Mouse (Mus musculus) kidney, postnatal 10 days (tissue): Measurements from ENCODE around the gene Pex26.

Experiments
- DNase-seq: peaks from one replicate; pipeline ENCODE4 v3.0.0; 2021; ENCODE audit warnings: mixed read lengths

Pex26 gene

GRCm38 (mm10) chr6:121183414-121184173 is at the start of gene Pex26:
Gene Pex26 (plus strand): TSS chr6:121183667.
- DNase-seq = peak; percentile 92

- DNase-seq = no peak
These were observed 49.2 kb upstream of the Pex26 start for GRCm38 (mm10) chr6:121134249-121134648.

- DNase-seq = no peak
These were observed 48.6 kb upstream of the Pex26 start for GRCm38 (mm10) chr6:121134884-121135283.

GRCm38 (mm10) chr6:121137222-121137621 is 46.2 kb upstream of the Pex26 start:
- DNase-seq = no peak

- DNase-seq = no peak
These were observed 45.0 kb upstream of the Pex26 start for GRCm38 (mm10) chr6:121138338-121139040.

GRCm38 (mm10) chr6:121139271-121139670 is 44.2 kb upstream of the Pex26 start:
- no peak for DNase-seq

GRCm38 (mm10) chr6:121142298-121142697 is 41.2 kb upstream of the Pex26 start:
- no peak for DNase-seq

DNA sequence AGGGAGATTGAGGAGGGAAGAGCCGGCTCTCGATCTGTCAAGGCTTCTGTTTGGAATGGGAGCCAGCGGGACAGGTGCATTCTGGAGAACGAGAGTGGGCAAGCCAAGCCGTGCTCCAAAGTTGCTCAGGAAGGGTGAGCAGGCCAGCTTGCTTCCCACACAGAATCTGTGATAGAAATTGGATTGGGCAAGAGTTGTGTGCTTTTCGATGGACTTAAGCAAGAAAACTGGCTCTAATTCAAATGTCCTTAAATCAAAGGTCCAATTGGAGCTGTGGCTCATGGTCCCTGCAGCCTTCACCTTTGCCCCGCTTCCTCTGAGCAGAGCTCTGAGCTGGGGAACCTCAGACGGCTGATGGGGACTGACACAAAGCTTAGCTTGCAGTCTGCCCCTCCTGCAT is 40.0 kb upstream of the Pex26 start:
- DNase-seq = peak; percentile 68

DNA sequence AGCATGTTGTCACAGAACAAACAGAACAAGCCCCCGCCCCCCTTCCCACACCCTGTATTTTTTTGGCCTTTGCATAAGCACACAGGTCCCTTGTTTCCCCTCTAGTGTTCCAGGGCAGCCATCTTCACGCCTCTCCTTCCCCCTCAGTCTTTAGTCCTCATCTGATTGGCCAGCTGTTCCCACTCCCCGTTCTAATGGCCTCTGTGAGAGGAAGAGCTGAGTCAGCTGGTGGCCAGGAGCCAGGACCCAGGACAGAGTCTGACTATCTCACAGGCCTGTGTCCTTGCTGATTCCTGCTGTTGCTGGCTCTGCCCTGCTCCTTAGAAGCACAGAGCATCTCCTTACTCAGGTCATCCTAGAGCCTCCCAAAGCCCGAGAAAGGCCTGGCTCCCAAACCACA is 39.4 kb upstream of the Pex26 start:
- peak; percentile 88 for DNase-seq

- no peak for DNase-seq
These were observed 38.4 kb upstream of the Pex26 start for GRCm38 (mm10) chr6:121145010-121145604.

DNA sequence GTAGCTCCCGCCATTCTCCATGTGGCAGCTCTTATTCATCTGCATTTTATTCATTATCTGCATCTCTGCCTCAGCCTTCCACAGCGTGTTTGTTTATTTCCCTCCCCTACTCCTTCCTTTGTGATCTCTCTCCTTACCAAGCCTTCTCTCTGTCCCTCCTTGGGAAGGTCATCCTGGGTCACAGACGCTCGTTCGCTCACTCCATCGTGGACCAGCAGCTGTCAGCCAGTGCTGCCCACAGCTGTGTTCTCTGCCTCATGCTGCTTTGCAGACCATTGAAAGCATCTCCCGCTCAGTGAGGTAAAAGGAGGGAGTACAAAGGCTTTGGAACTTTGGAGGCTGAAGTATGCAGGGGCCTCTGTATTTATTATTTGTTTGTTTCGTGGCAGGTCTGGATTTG is 37.6 kb upstream of the Pex26 start:
- no peak for DNase-seq

- DNase-seq = no peak
These were observed 36.7 kb upstream of the Pex26 start for GRCm38 (mm10) chr6:121146798-121147197.

DNA sequence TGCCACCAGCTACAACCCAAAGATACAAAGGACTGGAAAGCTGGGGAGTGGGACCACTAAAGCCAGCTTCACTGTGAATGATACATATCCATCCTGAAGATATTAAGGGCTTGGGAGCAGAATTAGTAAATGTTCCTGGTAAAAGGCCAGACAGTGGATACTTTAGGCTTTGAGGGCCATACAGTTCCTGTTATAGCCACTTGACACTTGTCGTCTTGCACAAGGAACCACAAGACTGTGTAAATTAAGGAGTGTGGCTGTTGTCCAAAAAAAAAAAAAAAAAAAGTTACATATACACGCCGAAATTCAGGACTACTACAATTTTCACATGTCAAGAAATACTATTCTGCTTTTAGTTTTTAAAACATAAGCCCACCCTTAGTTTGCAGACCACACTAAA is 35.1 kb upstream of the Pex26 start:
- no peak for DNase-seq

DNA sequence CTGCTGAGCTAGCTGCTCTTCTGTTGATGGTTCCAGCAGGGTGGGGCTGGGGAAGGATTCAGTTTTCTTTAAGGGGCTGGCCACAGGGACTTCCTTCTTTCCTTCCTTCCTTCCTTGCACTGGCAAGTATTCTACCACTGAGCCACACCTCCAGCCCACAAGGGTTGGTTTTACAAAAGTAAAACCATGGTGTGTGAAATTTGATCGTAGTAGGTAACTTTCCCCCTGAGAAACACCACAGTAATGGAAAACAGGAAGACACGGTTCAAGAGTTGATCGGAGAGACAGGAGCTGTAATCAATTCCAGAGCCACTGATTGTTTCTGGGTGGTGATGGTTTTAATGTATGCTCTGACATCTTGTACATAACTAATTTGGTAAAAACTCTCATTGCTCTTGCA is 34.0 kb upstream of the Pex26 start:
- no peak for DNase-seq

GRCm38 (mm10) chr6:121150126-121150525 is 33.3 kb upstream of the Pex26 start:
- no peak for DNase-seq

- DNase-seq = peak; percentile 58
These were observed 31.7 kb upstream of the Pex26 start for GRCm38 (mm10) chr6:121151732-121152131.

DNA sequence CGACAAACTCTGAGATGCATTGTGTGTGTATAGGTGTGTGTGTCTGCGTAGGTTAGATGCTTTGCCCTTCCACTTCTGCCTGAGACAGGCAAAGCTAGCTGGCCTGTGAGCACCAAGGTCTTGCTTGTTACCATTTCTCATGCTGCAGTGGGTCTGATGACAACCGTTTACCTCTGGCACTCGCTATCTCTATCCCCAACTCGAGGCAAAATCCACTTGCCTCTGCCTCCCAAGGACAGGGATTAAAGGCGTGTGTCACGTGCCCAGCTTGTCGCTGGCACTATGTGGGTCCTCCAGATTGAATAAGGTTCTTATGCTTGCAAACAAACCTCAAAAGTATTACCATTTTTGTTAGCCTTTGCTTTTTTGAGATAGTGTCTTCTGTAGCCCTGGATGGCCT is 30.3 kb upstream of the Pex26 start:
- DNase-seq = no peak

DNA sequence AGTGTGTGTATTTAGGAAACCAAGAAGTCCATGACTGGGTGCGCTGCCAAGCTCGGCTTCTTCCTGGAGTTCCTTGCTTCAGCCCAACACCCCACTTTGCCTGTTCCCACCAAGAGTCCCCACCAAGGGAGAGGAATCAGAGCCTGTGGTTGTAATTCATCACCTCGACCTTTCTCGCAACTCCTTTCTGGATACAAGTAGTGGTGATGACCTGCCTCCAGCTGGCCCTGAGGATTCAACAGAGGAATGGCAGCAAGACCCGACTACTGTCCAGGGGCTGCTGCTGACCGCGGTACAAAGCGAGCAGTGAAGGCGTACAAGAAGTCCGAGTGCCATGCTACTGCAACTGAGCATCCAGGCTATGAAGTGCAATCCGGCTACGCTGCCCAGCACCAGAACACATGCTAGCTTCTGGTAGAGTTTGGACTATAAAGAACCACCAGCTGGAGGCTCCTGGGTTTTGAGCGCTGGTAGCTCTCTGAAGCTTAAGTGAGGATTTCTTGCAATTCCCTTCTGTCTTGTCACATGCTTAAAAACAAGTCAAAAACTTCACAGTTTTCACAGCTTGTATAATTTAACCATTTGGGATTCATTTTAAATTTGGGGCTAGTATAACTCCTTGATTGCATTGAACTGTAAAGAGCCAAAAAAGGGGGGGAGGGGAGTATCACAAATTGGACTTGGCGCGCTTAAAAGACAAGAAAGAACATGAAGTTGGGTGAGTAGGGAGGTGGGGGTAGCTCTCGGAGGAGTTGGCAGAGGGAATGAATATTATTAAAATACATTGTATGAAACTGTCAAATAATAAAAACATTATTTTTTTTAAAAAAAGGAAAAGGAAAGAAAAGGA is 28.8 kb upstream of the Pex26 start:
- DNase-seq = no peak

DNA sequence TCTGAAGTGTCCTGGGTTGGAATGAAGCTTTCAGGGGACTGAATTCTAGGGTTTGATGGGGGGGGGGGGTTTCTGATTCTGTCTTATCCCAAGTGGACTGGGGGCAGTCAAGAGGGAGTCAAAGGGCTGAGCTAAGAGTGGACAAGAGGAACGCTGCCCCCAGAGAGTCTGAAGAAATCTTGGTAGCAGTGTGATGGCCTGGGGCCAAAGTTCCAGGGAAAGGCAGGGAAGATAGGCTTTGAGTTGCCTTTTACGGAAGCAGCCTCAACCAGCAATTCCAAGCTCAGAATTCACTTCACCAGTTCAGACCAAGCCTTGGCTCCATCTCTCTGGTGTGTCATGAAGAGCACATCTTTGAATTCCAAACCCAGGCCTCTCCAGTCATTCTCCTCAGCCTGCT is 27.4 kb upstream of the Pex26 start:
- DNase-seq = peak; percentile 35

GRCm38 (mm10) chr6:121159616-121160015 is 23.9 kb upstream of the Pex26 start:
- no peak for DNase-seq

DNA sequence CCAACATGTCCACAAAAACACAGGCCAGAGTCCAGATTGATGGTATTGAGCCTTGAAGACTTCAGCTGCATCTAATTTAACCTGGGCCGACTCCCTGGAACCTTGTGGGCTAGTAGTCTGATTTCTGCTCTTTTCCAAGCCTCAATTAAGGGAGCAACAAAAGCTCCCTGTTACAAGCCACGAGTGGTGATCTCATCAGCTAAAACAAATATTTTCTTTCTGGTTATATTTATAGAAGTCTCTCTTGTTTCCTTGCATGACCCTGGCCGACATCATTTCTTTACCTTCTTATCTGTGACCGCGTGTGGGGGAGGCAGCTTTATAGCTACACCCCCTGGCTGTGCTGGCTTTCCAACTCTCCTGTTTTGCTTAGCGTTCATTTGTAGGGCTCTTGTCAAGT is 23.3 kb upstream of the Pex26 start:
- no peak for DNase-seq

- no peak for DNase-seq
These were observed 20.9 kb upstream of the Pex26 start for GRCm38 (mm10) chr6:121162616-121163015.

GRCm38 (mm10) chr6:121166098-121166552 is 17.3 kb upstream of the Pex26 start:
- peak; percentile 58 for DNase-seq
